Mouse (Mus musculus) MEL (cell line): ENCODE data around the gene Lysmd3. TPM values are rescaled to one million over a fixed set of nuclear protein-coding genes. Genes with fewer than 3 reads are reported as not detected.

Source experiments
- DNase-seq: peaks from one replicate; pipeline ENCODE4 v3.0.0; 2011; ENCODE audit warnings: low read depth, low spot score
- H3K27ac ChIP-seq: 2 replicates; pipeline ENCODE4 v1.5.1; 2012; ENCODE audit warnings: low read depth, mild to moderate bottlenecking, control low read depth, low read length, moderate library complexity; ENCODE audit not compliant: control insufficient read depth
- H3K27me3 ChIP-seq, 2 experiments: fragments of 150-350 bp in 1 of 2; sonication (generic) in 1 of 2; 2 replicates each; pipeline ENCODE4 v1.6.1; 2012; ENCODE audit warnings: low read length in 2 of 2, mild to moderate bottlenecking in 2 of 2, improper control_type of control experiment in 1 of 2, moderate library complexity in 1 of 2; ENCODE audit not compliant: insufficient read depth in 2 of 2, control insufficient read depth in 1 of 2
- H3K36me3 ChIP-seq, 2 experiments: 2 replicates each; pipeline ENCODE4 v1.6.1; 2012 to 2014; ENCODE audit warnings: low read length in 2 of 2, improper control_type of control experiment in 1 of 2, inconsistent platforms in 1 of 2, mild to moderate bottlenecking in 1 of 2; ENCODE audit not compliant: insufficient read depth in 2 of 2, control insufficient read depth in 1 of 2
- H3K4me1 ChIP-seq, 2 experiments: fragments of 150-350 bp in 1 of 2; sonication (generic) in 1 of 2; 2 replicates each; pipeline ENCODE4 v1.6.1; 2012; ENCODE audit warnings: low read length in 2 of 2, improper control_type of control experiment in 1 of 2, mild to moderate bottlenecking in 1 of 2; ENCODE audit not compliant: insufficient read depth in 2 of 2, control insufficient read depth in 1 of 2
- H3K4me3 ChIP-seq, 2 experiments: fragments of 150-350 bp in 1 of 2; sonication (generic) in 1 of 2; 2 replicates each; pipeline ENCODE4 v1.5.1; 2012; ENCODE audit warnings: low read depth in 2 of 2, low read length in 2 of 2, mild to moderate bottlenecking in 2 of 2, moderate library complexity in 2 of 2, control low read depth in 1 of 2, improper control_type of control experiment in 1 of 2; ENCODE audit not compliant: control insufficient read depth in 1 of 2, insufficient read depth in 1 of 2
- H3K79me2 ChIP-seq: 2 replicates; pipeline ENCODE4 v1.6.1; 2012; ENCODE audit warnings: mild to moderate bottlenecking, low read length, moderate library complexity; ENCODE audit not compliant: control insufficient read depth, poor library complexity, insufficient read depth
- H3K9ac ChIP-seq: 2 replicates; pipeline ENCODE4 v1.6.1; 2012; ENCODE audit warnings: low read depth, mild to moderate bottlenecking, control low read depth, low read length, moderate library complexity; ENCODE audit not compliant: control insufficient read depth, poor library complexity, severe bottlenecking
- H3K9me3 ChIP-seq: fragments of 150-350 bp; sonication (generic); replicated peaks from 2 replicates; pipeline ENCODE4 v1.6.1; 2012; ENCODE audit warnings: mild to moderate bottlenecking, low read length, improper control_type of control experiment, moderate library complexity; ENCODE audit not compliant: insufficient read depth
- BHLHE40 ChIP-seq: IDR thresholded peaks from 2 replicates; pipeline ENCODE4 v1.6.1; 2012; ENCODE audit warnings: low read depth, mild to moderate bottlenecking, inconsistent platforms, low read length, improper control_type of control experiment, borderline replicate concordance
- CHD1 ChIP-seq: IDR thresholded peaks from 2 replicates; pipeline ENCODE4 v1.6.1; 2012; ENCODE audit warnings: low read depth, mild to moderate bottlenecking, inconsistent platforms, low read length, improper control_type of control experiment
- CHD2 ChIP-seq: IDR thresholded peaks from 2 replicates; pipeline ENCODE4 v1.6.1; 2011; ENCODE audit warnings: low read length, improper control_type of control experiment
- CTCF ChIP-seq, 3 experiments: IDR thresholded peaks in 2 of 3; conservative IDR thresholded peaks in 1 of 3; 2 replicates each; pipeline ENCODE4 v1.5.1; 2011 to 2012; ENCODE audit warnings: low read length in 3 of 3, low read depth in 2 of 3, mild to moderate bottlenecking in 2 of 3, improper control_type of control experiment in 1 of 3, inconsistent platforms in 1 of 3, mixed read lengths in 1 of 3, moderate library complexity in 1 of 3; ENCODE audit not compliant: control insufficient read depth in 1 of 3, insufficient read depth in 1 of 3, poor library complexity in 1 of 3, severe bottlenecking in 1 of 3
- E2F4 ChIP-seq: IDR thresholded peaks from 2 replicates; pipeline ENCODE4 v1.6.1; 2011; ENCODE audit warnings: low read depth, low read length, improper control_type of control experiment, borderline replicate concordance
- ETS1 ChIP-seq: IDR thresholded peaks from 2 replicates; pipeline ENCODE4 v1.6.1; 2012; ENCODE audit warnings: low read depth, mild to moderate bottlenecking, inconsistent platforms, low read length, improper control_type of control experiment, moderate library complexity
- GATA1 ChIP-seq: IDR thresholded peaks from 2 replicates; pipeline ENCODE4 v1.6.1; 2011; ENCODE audit warnings: low read depth, low read length, improper control_type of control experiment
- HCFC1 ChIP-seq: IDR thresholded peaks from 2 replicates; pipeline ENCODE4 v1.6.1; 2012; ENCODE audit warnings: low read depth, mild to moderate bottlenecking, inconsistent platforms, low read length, improper control_type of control experiment, moderate library complexity
- JUND ChIP-seq: IDR thresholded peaks from 2 replicates; pipeline ENCODE4 v1.6.1; 2011; ENCODE audit warnings: low read depth, mild to moderate bottlenecking, improper control_type of control experiment, low read length
- MAZ ChIP-seq: IDR thresholded peaks from 2 replicates; pipeline ENCODE4 v1.6.1; 2012; ENCODE audit warnings: low read depth, mild to moderate bottlenecking, inconsistent platforms, low read length, improper control_type of control experiment
- MEF2A ChIP-seq: IDR thresholded peaks from 2 replicates; pipeline ENCODE4 v1.6.1; 2014; ENCODE audit warnings: low read depth, mild to moderate bottlenecking, inconsistent platforms, low read length, improper control_type of control experiment; ENCODE audit not compliant: poor library complexity, insufficient replicate concordance, severe bottlenecking; ENCODE audit errors: extremely low read depth
- MXI1 ChIP-seq: IDR thresholded peaks from 2 replicates; pipeline ENCODE4 v1.6.1; 2011; ENCODE audit warnings: mild to moderate bottlenecking, low read depth, low read length, improper control_type of control experiment
- MYB ChIP-seq: IDR thresholded peaks from 2 replicates; pipeline ENCODE4 v1.6.1; 2011; ENCODE audit warnings: mild to moderate bottlenecking, low read depth, low read length, improper control_type of control experiment
- MYC ChIP-seq: IDR thresholded peaks from 2 replicates; pipeline ENCODE4 v1.6.1; 2011; ENCODE audit warnings: low read depth, mild to moderate bottlenecking, low read length, improper control_type of control experiment, moderate library complexity
- NELFE ChIP-seq: IDR thresholded peaks from 2 replicates; pipeline ENCODE4 v1.6.1; 2011; ENCODE audit warnings: low read depth, low read length, improper control_type of control experiment
- NRF1 ChIP-seq: IDR thresholded peaks from 2 replicates; pipeline ENCODE4 v1.6.1; 2014; ENCODE audit warnings: low read depth, mild to moderate bottlenecking, inconsistent platforms, low read length, improper control_type of control experiment, moderate library complexity; ENCODE audit not compliant: poor library complexity, insufficient read depth, severe bottlenecking
- POLR2A ChIP-seq, 2 experiments: IDR thresholded peaks; 2 replicates each; pipeline ENCODE4 v1.6.1; 2011 to 2012; ENCODE audit warnings: low read length in 2 of 2, mild to moderate bottlenecking in 2 of 2, control low read depth in 1 of 2, improper control_type of control experiment in 1 of 2, low read depth in 1 of 2, moderate library complexity in 1 of 2; ENCODE audit not compliant: control insufficient read depth in 1 of 2, insufficient read depth in 1 of 2, poor library complexity in 1 of 2
- POLR2AphosphoS5 ChIP-seq: IDR thresholded peaks from 2 replicates; pipeline ENCODE4 v1.6.1; 2012; ENCODE audit warnings: low read depth, borderline replicate concordance, mild to moderate bottlenecking, inconsistent platforms, low read length, moderate library complexity, mixed read lengths
- RAD21 ChIP-seq: IDR thresholded peaks from 2 replicates; pipeline ENCODE4 v1.6.1; 2011; ENCODE audit warnings: mild to moderate bottlenecking, low read depth, low read length, improper control_type of control experiment
- SIN3A ChIP-seq: IDR thresholded peaks from 2 replicates; pipeline ENCODE4 v1.6.1; 2012; ENCODE audit warnings: low read length, improper control_type of control experiment, inconsistent platforms
- SMC3 ChIP-seq: IDR thresholded peaks from 2 replicates; pipeline ENCODE4 v1.6.1; 2011; ENCODE audit warnings: low read depth, low read length, improper control_type of control experiment
- TAL1 ChIP-seq: IDR thresholded peaks from 2 replicates; pipeline ENCODE4 v1.6.1; 2012; ENCODE audit warnings: mild to moderate bottlenecking, inconsistent platforms, low read length, moderate library complexity, mixed read lengths
- TBP ChIP-seq: IDR thresholded peaks from 2 replicates; pipeline ENCODE4 v1.8.0; 2011; ENCODE audit warnings: low read depth, low read length, improper control_type of control experiment
- USF1 ChIP-seq: IDR thresholded peaks from 2 replicates; pipeline ENCODE4 v1.6.1; 2014; ENCODE audit warnings: low read depth, mild to moderate bottlenecking, inconsistent platforms, low read length, improper control_type of control experiment, moderate library complexity
- ZKSCAN1 ChIP-seq: IDR thresholded peaks from 2 replicates; pipeline ENCODE4 v1.6.1; 2012; ENCODE audit warnings: low read depth, mild to moderate bottlenecking, inconsistent platforms, low read length, improper control_type of control experiment, moderate library complexity
- ZNF384 ChIP-seq: IDR thresholded peaks from 2 replicates; pipeline ENCODE4 v1.6.1; 2012; ENCODE audit warnings: low read depth, mild to moderate bottlenecking, inconsistent platforms, low read length, improper control_type of control experiment
- polyA plus RNA-seq, 2 experiments: library from polyadenylated mRNA; stranded (reverse) in 1 of 2; unstranded in 1 of 2; fragments of >175 nt in 1 of 2; fragments of >200 nt in 1 of 2; gene quantifications; 2 replicates each; pipeline versions ENCODE4 v1.2.1 to v1.2.4; 2012; ENCODE audit warnings: low replicate concordance in 2 of 2, low read depth in 1 of 2; ENCODE audit not compliant: insufficient read length in 2 of 2, insufficient read depth in 1 of 2, missing spikeins in 1 of 2
- total RNA-seq: library from RNA; depleted of rRNA; stranded (reverse); fragments of 300-350 nt; gene quantifications from 2 replicates; pipeline ENCODE4 v1.2.3, GENCODE M21; 2012

Lysmd3 gene
- total and polyA plus RNA-seq, 3 experiments, result 7.1 to 12.2 TPM; not detected in 1

DNA sequence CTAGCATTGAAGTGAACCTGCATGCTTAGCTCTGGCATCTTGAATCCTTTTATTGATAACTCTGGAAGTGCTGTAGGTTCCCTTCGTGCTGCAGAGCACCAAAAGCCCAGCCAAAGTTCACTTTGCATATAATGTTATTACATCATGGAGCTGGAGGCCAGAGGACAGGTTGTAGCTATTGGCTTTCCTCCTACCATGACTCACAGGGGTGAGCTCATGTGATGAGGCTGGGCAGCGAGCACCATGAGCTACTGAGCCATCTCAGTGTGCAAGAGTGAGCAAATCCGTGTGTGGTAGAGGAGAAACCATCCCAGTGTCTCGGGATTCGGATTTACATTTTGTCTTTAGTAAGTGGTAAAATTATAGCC lies 6.9 kb downstream of the Lysmd3 start:
- TF ChIP-seq ZKSCAN1 (no peak), NELFE (no peak), E2F4 (no peak), GATA1 (no peak), TBP (no peak), ETS1 (no peak), MXI1 (no peak), MEF2A (no peak), BHLHE40 (no peak), CTCF (IDR thresholded peaks at IDR 0.05 in 2 of 3, conservative IDR thresholded peaks at IDR 0.05 in 1 of 3; ENCODE audit: control insufficient read depth in 1 of 3, insufficient read depth in 1 of 3, low read depth in 2 of 3, low read length in 3 of 3, poor library complexity in 1 of 3, severe bottlenecking in 1 of 3) (no peak), MYC (no peak), JUND (no peak), MAZ (no peak), CHD1 (no peak), RAD21 (no peak)
- TF ChIP-seq, all 39 proteins: peak for 0
- Histone ChIP-seq H3K36me3 (peaks cover 0 to 3% of the 10 kb centered on the region in 2 experiments; a peak in 2 of 4 replicates), H3K9me3 (no peaks in the 10 kb centered on the region), H3K9ac (no peak overlapping the region), H3K27ac (no peak overlapping the region), H3K79me2 (0 out of 2 replicates have a peak, but pooled peaks cover 2% of the 10 kb centered on the region), H3K4me1 (peaks cover 0 to under 1% of the 10 kb centered on the region in 2 experiments; a peak in 1 of 4 replicates), H3K27me3 (no peaks in the 10 kb centered on the region), H3K4me3 (no peak overlapping the region)
- no peak for DNase-seq

DNA sequence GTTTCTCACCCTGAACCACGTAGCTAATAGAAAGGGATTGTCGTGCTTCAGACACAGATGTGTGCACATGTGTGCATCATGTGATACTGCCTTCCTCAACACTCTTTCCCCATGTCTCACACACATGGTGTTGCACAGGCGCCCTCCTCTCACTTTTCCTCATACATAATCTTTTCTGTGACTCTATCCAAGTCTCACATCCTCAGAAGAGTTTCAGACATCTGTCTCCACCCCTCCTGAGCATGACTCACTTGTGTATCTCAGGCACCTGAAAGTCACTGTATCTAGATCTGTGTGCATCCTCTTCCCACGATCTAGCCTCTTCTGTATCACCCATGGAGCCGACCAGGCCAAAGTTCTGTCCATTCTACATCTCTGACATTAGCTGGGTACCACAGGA lies 10.2 kb downstream of the Lysmd3 start:
- no peak for DNase-seq
- no peaks in the 10 kb centered on the region for H3K4me1 ChIP-seq
- H3K36me3 ChIP-seq, result peaks cover 0 to 3% of the 10 kb centered on the region in 2 experiments; a peak in 3 of 4 replicates
- H3K9ac ChIP-seq, result no peak overlapping the region
- TF ChIP-seq NRF1 (no peak), GATA1 (no peak), JUND (no peak), POLR2A (IDR thresholded peaks at IDR 0.05; ENCODE audit: control insufficient read depth in 1 of 2, insufficient read depth in 1 of 2, low read depth in 1 of 2, low read length in 2 of 2, poor library complexity in 1 of 2) (no peak), E2F4 (no peak), CHD2 (no peak), MYB (no peak), MXI1 (no peak), HCFC1 (no peak), RAD21 (no peak), POLR2AphosphoS5 (no peak), ZNF384 (no peak), SIN3A (no peak), ETS1 (no peak), MYC (no peak), USF1 (no peak), SMC3 (no peak), TAL1 (no peak)
- H3K27ac ChIP-seq, result no peak overlapping the region
- H3K4me3 ChIP-seq, result no peak overlapping the region
- H3K9me3 ChIP-seq, result no peaks in the 10 kb centered on the region
- H3K27me3 ChIP-seq, result no peaks in the 10 kb centered on the region
- H3K79me2 ChIP-seq, result no peaks in the 10 kb centered on the region
